Mouse (Mus musculus) G1E (cell line): ENCODE measurements at regions not wholly inside any gene's neighbourhood (a gene's known extent, or its start where the extent isn't known, plus 50 kb on each side); places are given as distances from the start of the nearest gene placed in this dataset.

ENCODE experiments used
- ATAC-seq: 2 replicates; pipeline ENCODE4 v1.8.0; 2016; ENCODE audit warnings: mild to moderate bottlenecking; ENCODE audit not compliant: insufficient number of reproducible peaks, poor library complexity, low FRiP score, severe bottlenecking; ENCODE audit errors: extremely low read depth
- DNase-seq: peaks from one replicate; pipeline ENCODE4 v3.0.0; 2012; ENCODE audit warnings: low spot score
- H3K27me3 ChIP-seq: 2 replicates; pipeline ENCODE4 v1.6.1; 2012; ENCODE audit warnings: mild to moderate bottlenecking, low read length, inconsistent platforms; ENCODE audit not compliant: insufficient read depth
- H3K36me3 ChIP-seq: replicated peaks from 2 replicates; pipeline ENCODE3; 2012; ENCODE audit warnings: mild to moderate bottlenecking, inconsistent platforms
- H3K4me1 ChIP-seq: 2 replicates; pipeline ENCODE4 v1.6.1; 2012; ENCODE audit warnings: low read depth, low read length, inconsistent platforms, mixed read lengths; ENCODE audit not compliant: insufficient read depth
- H3K4me3 ChIP-seq: 2 replicates; pipeline ENCODE4 v1.5.1; 2012; ENCODE audit warnings: low read depth, mild to moderate bottlenecking, inconsistent platforms, low read length, moderate library complexity, mixed read lengths
- H3K9me3 ChIP-seq: replicated peaks from 2 replicates; pipeline ENCODE4 v1.6.1; 2012; ENCODE audit warnings: inconsistent platforms
- CTCF ChIP-seq: IDR thresholded peaks from 2 replicates; pipeline ENCODE4 v1.5.1; 2012; ENCODE audit warnings: low read depth, low read length, inconsistent platforms, mixed read lengths
- GATA1 ChIP-seq: IDR thresholded peaks from 2 replicates; pipeline ENCODE4 v1.6.1; 2012; ENCODE audit warnings: borderline replicate concordance, low read length, inconsistent platforms, mixed read lengths
- GATA2 ChIP-seq: IDR thresholded peaks from 2 replicates; pipeline ENCODE4 v1.6.1; 2012; ENCODE audit warnings: low read depth, low read length, inconsistent platforms, borderline replicate concordance
- POLR2AphosphoS5 ChIP-seq: IDR thresholded peaks from 2 replicates; pipeline ENCODE4 v1.6.1; 2012; ENCODE audit warnings: low read depth, low read length, inconsistent platforms; ENCODE audit not compliant: insufficient replicate concordance
- TAL1 ChIP-seq: conservative IDR thresholded peaks from 2 replicates; pipeline ENCODE4 v1.6.1; 2012; ENCODE audit warnings: low read depth, low read length, inconsistent platforms, mixed read lengths

GRCm38 (mm10) chr5:106344308-106344707 lies 113.7 kb downstream of the Barhl2 start:
- peaks cover 53% of the 10 kb centered on the region for H3K9me3 ChIP-seq
- DNase-seq (no peak), ATAC-seq (no peak)
- H3K27me3 ChIP-seq: no peaks in the 10 kb centered on the region
- no peak for TF ChIP-seq CTCF
- no peak for TF ChIP-seq GATA2
- TF ChIP-seq TAL1: no peak
- no peak for TF ChIP-seq POLR2AphosphoS5
- TF ChIP-seq GATA1: no peak
- H3K4me3 ChIP-seq: no peak overlapping the region
- H3K36me3 ChIP-seq: no peaks in the 10 kb centered on the region
- H3K4me1 ChIP-seq: no peaks in the 10 kb centered on the region

GRCm38 (mm10) chr5:106343601-106344000 lies 114.4 kb downstream of the Barhl2 start:
- no peaks in the 10 kb centered on the region for H3K36me3 ChIP-seq
- DNase-seq (no peak), ATAC-seq (no peak)
- TF ChIP-seq TAL1: no peak
- TF ChIP-seq CTCF: no peak
- no peak for TF ChIP-seq POLR2AphosphoS5
- no peak for TF ChIP-seq GATA2
- no peak for TF ChIP-seq GATA1
- no peaks in the 10 kb centered on the region for H3K4me1 ChIP-seq
- H3K9me3 ChIP-seq: peaks cover 57% of the 10 kb centered on the region
- no peak overlapping the region for H3K4me3 ChIP-seq
- no peaks in the 10 kb centered on the region for H3K27me3 ChIP-seq

- ATAC-seq (no peak), DNase-seq (no peak)
Measured at GRCm38 (mm10) chr5:106341361-106341760, 116.6 kb downstream of the Barhl2 start.

GRCm38 (mm10) chr5:106335639-106336038 lies 122.3 kb downstream of the Barhl2 start:
- Histone ChIP-seq H3K27me3 (no peaks in the 10 kb centered on the region), H3K36me3 (no peaks in the 10 kb centered on the region), H3K9me3 (peaks cover 69% of the 10 kb centered on the region), H3K4me3 (no peak overlapping the region), H3K4me1 (no peaks in the 10 kb centered on the region)
- DNase-seq: no peak
- TF ChIP-seq GATA1: no peak
- no peak for TF ChIP-seq TAL1
- TF ChIP-seq GATA2: no peak
- TF ChIP-seq CTCF: no peak
- TF ChIP-seq POLR2AphosphoS5: no peak
- ATAC-seq: no peak

More at GRCm38 (mm10) chr5:106341361-106341760, 116.6 kb downstream of the Barhl2 start:
- no peak for TF ChIP-seq CTCF
- TF ChIP-seq GATA1: no peak
- TF ChIP-seq POLR2AphosphoS5: no peak
- TF ChIP-seq GATA2: no peak
- no peak for TF ChIP-seq TAL1
- no peaks in the 10 kb centered on the region for H3K36me3 ChIP-seq
- H3K27me3 ChIP-seq: no peaks in the 10 kb centered on the region
- peaks cover 65% of the 10 kb centered on the region for H3K9me3 ChIP-seq
- no peaks in the 10 kb centered on the region for H3K4me1 ChIP-seq
- no peak overlapping the region for H3K4me3 ChIP-seq

- TF ChIP-seq GATA2 (no peak), CTCF (no peak), GATA1 (no peak)
- peaks cover 41% of the 10 kb centered on the region for H3K9me3 ChIP-seq
- H3K36me3 ChIP-seq: no peaks in the 10 kb centered on the region
- ATAC-seq: no peak
- H3K27me3 ChIP-seq: no peaks in the 10 kb centered on the region
- no peak for DNase-seq
- H3K4me3 ChIP-seq: no peak overlapping the region
- no peaks in the 10 kb centered on the region for H3K4me1 ChIP-seq
Measured at GRCm38 (mm10) chr5:106327592-106328150, 130.3 kb downstream of the Barhl2 start.

- ATAC-seq (no peak), DNase-seq (no peak)
- TF ChIP-seq GATA2 (no peak), CTCF (no peak), TAL1 (no peak), POLR2AphosphoS5 (no peak), GATA1 (no peak)
- H3K9me3 ChIP-seq: peaks cover 42% of the 10 kb centered on the region
- H3K4me1 ChIP-seq: no peaks in the 10 kb centered on the region
- H3K27me3 ChIP-seq: no peaks in the 10 kb centered on the region
- no peak overlapping the region for H3K4me3 ChIP-seq
- no peaks in the 10 kb centered on the region for H3K36me3 ChIP-seq
Measured at GRCm38 (mm10) chr5:106322574-106323215, 135.3 kb downstream of the Barhl2 start.
